Mouse (Mus musculus) erythroblast, embryonic 14.5 days (primary cell): ENCODE data around the gene Shld2. TPM values are rescaled to one million over a fixed set of nuclear protein-coding genes. Genes with fewer than 3 reads are reported as not detected.

Experiments used
- H3K27me3 ChIP-seq: 2 replicates; pipeline ENCODE4 v1.6.1; 2012; ENCODE audit warnings: inconsistent platforms; ENCODE audit not compliant: control insufficient read depth
- H3K36me3 ChIP-seq: 2 replicates; pipeline ENCODE4 v1.6.1; 2012; ENCODE audit warnings: mild to moderate bottlenecking, inconsistent platforms; ENCODE audit not compliant: control insufficient read depth
- H3K4me1 ChIP-seq: 2 replicates; pipeline ENCODE4 v1.6.1; 2012; ENCODE audit warnings: inconsistent platforms; ENCODE audit not compliant: control insufficient read depth
- H3K4me3 ChIP-seq: replicated peaks from 2 replicates; pipeline ENCODE3; 2012; ENCODE audit warnings: moderate library complexity, mild to moderate bottlenecking, inconsistent platforms
- H3K9me3 ChIP-seq: 2 replicates; pipeline ENCODE4 v1.6.1; 2012; ENCODE audit warnings: low read length, inconsistent platforms, mixed read lengths; ENCODE audit not compliant: control insufficient read depth
- GATA1 ChIP-seq: IDR thresholded peaks from 2 replicates; pipeline ENCODE4 v1.6.1; 2012; ENCODE audit warnings: low read length, inconsistent platforms, mixed read lengths
- TAL1 ChIP-seq: IDR thresholded peaks from 3 replicates; pipeline ENCODE4 v1.6.1; 2012; ENCODE audit warnings: low read length, inconsistent platforms, mixed read lengths
- polyA plus RNA-seq: library from polyadenylated mRNA; stranded (reverse); fragments of >175 nt; gene quantifications from 2 replicates; pipeline ENCODE4 v1.2.3, GENCODE M21; 2012

Shld2 gene
- 0.01 and 0.03 TPM in 2 replicates for polyA plus RNA-seq

- Histone ChIP-seq H3K36me3 (peaks cover 2% of the 10 kb centered on the region; the same call in 1 of the 2 replicates), H3K9me3 (no peaks in the 10 kb centered on the region), H3K4me3 (peak within 1 kb of the TSS; percentile 81), H3K27me3 (peaks cover 23% of the 10 kb centered on the region), H3K4me1 (peaks cover 23% of the 10 kb centered on the region)
- TF ChIP-seq GATA1 (no peak), TAL1 (no peak)
These were observed at the start of gene Shld2, which contains the start of gene Glud1 for GRCm38 (mm10) chr14:34310234-34310965. Gene Shld2, minus strand, starts transcription at chr14:34310493. Gene Glud1, plus strand, starts transcription at chr14:34310727.

GRCm38 (mm10) chr14:34359676-34360244, 49.5 kb upstream of the Shld2 start:
- no peak overlapping the region for H3K4me3 ChIP-seq

GRCm38 (mm10) chr14:34357671-34358455, 47.6 kb upstream of the Shld2 start:
- H3K4me1 ChIP-seq: peaks cover 6% of the 10 kb centered on the region
- TF ChIP-seq GATA1 (no peak), TAL1 (no peak)
- no peaks in the 10 kb centered on the region for H3K9me3 ChIP-seq
- no peaks in the 10 kb centered on the region for H3K36me3 ChIP-seq
- H3K27me3 ChIP-seq: no peaks in the 10 kb centered on the region
- H3K4me3 ChIP-seq: no peak overlapping the region

More at GRCm38 (mm10) chr14:34359676-34360244, 49.5 kb upstream of the Shld2 start:
- no peak for TF ChIP-seq GATA1
- TF ChIP-seq TAL1: no peak
- peaks cover 10% of the 10 kb centered on the region for H3K4me1 ChIP-seq
- peaks cover 5% of the 10 kb centered on the region; the same call in 1 of the 2 replicates for H3K27me3 ChIP-seq
- H3K36me3 ChIP-seq: no peaks in the 10 kb centered on the region
- no peaks in the 10 kb centered on the region for H3K9me3 ChIP-seq

DNA sequence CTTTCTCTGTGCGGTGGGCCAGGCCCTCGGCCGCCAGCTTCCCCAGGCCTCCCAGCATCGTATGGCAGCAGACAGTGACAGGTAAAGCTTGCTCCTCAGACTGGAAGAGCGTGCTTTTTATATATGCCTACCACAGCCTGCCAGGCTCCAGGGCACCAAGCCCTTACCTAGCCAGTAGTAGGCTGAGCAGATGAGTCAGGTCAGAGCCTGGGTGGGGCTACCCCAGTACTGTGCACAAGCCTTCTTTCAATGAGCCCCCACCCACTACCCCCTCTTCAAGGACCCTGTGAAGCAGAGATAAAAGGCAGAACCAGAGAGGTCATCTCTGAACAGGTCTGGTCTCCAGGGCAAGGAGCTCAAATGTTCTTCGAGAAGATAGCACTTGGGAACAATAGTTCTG, 45.0 kb upstream of the Shld2 start, which contains the start of gene Fam25c:
Fam25c (minus strand) TSS at position 133 of the 400 bp plus-strand sequence.
- Histone ChIP-seq H3K4me1 (0 out of 2 replicates have a peak, but pooled peaks cover 2% of the 10 kb centered on the region), H3K4me3 (no peak within 1 kb of the TSS), H3K27me3 (no peaks in the 10 kb centered on the region), H3K9me3 (no peaks in the 10 kb centered on the region), H3K36me3 (no peaks in the 10 kb centered on the region)
- TF ChIP-seq TAL1: no peak
- no peak for TF ChIP-seq GATA1

- H3K36me3 ChIP-seq: no peaks in the 10 kb centered on the region
These were observed 44.2 kb upstream of the Shld2 start for GRCm38 (mm10) chr14:34354456-34354855.

DNA sequence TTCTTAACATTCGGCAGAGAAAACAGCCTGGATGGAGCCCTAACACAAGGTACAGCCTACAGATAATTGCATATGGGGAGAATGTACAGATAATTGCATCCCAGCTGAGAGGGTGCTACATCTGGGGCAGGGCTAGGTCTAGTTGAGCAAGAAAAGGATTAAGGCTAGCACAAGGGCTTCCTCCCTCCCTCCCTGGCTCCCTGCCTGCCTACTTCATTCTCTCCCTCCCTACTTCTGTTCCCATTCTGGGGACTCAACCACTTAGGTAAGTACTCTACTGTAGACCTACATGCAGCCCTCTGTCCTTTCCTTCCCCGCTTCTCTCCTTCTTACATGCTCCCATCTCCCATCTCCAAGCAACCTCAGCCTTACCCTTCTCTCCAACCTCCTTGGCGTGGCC, 43.0 kb upstream of the Shld2 start:
- H3K4me3 ChIP-seq: no peak overlapping the region
- H3K9me3 ChIP-seq: no peaks in the 10 kb centered on the region
- no peaks in the 10 kb centered on the region for H3K36me3 ChIP-seq
- H3K27me3 ChIP-seq: no peaks in the 10 kb centered on the region
- H3K4me1 ChIP-seq: 0 out of 2 replicates have a peak, but pooled peaks cover 2% of the 10 kb centered on the region
- TF ChIP-seq TAL1 (no peak), GATA1 (no peak)

More at GRCm38 (mm10) chr14:34354456-34354855, 44.2 kb upstream of the Shld2 start:
- Histone ChIP-seq H3K4me3 (no peak overlapping the region), H3K4me1 (0 out of 2 replicates have a peak, but pooled peaks cover 2% of the 10 kb centered on the region), H3K27me3 (no peaks in the 10 kb centered on the region), H3K9me3 (no peaks in the 10 kb centered on the region)
- TF ChIP-seq GATA1: no peak

DNA sequence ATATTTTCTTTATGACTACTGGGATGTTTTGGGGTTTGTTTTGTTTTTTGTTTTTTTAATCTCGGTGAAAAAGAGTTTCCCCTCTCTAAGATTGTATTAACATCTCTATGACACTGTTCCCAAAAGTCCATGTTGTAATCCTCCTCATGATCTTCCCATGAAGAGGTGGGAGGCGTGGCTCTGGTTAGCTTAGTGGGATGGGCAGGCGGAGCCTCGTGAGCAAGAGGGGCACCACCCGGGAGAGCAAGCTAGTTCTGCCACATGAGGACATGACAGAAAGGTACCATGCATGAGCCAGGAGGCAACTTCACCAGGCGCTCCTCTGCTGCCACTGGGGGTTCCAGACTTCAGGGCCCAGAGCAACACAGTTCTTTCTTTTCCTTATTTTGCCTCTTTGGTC, 42.2 kb upstream of the Shld2 start:
- H3K27me3 ChIP-seq: no peaks in the 10 kb centered on the region
- H3K9me3 ChIP-seq: no peaks in the 10 kb centered on the region
- TF ChIP-seq TAL1: no peak
- H3K36me3 ChIP-seq: no peaks in the 10 kb centered on the region
- 0 out of 2 replicates have a peak, but pooled peaks cover 2% of the 10 kb centered on the region for H3K4me1 ChIP-seq
- no peak overlapping the region for H3K4me3 ChIP-seq

DNA sequence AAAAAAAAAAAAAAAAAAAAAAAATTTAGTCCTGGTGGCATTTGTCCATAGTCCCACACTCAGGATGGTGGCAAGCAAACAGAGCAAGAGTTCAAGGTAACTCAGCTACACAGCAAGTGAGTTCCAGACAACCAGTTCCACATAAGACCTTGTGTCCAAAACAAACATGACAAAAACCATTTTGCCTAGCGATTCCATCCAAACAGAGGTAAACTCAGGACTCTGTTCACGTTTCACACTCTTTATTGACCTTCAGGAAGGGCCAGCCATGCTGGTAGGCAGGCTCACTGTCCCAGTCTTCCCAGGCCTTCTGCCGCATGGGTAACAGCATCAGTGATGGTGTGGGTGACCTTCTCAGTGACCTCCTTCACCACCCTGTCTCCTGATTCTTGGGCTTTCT, 41.4 kb upstream of the Shld2 start:
- Histone ChIP-seq H3K36me3 (no peaks in the 10 kb centered on the region), H3K9me3 (no peaks in the 10 kb centered on the region), H3K27me3 (no peaks in the 10 kb centered on the region), H3K4me3 (no peak overlapping the region), H3K4me1 (0 out of 2 replicates have a peak, but pooled peaks cover 2% of the 10 kb centered on the region)
- TF ChIP-seq GATA1: no peak
- TF ChIP-seq TAL1: no peak

DNA sequence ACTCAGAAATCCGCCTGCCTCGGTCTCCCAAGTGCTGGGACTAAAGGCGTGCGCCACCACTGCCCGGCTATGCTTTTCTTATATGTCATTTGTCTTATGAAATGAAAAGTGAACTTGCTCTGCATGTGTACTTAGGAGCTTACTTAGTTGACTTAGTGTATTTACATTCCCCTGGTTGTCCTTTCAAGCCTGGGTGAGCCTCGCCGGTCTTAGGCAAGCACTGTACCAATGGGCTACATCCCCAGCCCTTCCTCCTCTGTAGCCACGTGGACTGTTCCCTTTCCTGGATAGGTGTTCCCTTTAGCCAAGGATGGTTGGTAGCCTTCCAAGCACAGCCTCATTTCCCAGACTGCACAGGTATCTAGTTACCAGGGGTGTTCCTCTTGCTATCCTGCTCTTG, 38.7 kb upstream of the Shld2 start:
- TF ChIP-seq GATA1: no peak
- no peak for TF ChIP-seq TAL1
- Histone ChIP-seq H3K27me3 (no peaks in the 10 kb centered on the region), H3K4me3 (no peak overlapping the region), H3K9me3 (no peaks in the 10 kb centered on the region), H3K4me1 (no peaks in the 10 kb centered on the region), H3K36me3 (peaks cover 3% of the 10 kb centered on the region; the same call in 1 of the 2 replicates)
